Mouse (Mus musculus) cerebellum, adult 2 months (tissue): ENCODE measurements at regions not wholly inside any gene's neighbourhood (a gene's known extent, or its start where the extent isn't known, plus 50 kb on each side); places are given as distances from the start of the nearest gene placed in this dataset.

Experiments used
- DNase-seq, 2 experiments: peaks; one replicate each; pipeline ENCODE4 v3.0.0; 2021
- H3K27ac ChIP-seq: fragments of 200-500 bp; 2 replicates; pipeline ENCODE4 v1.5.1; 2012; ENCODE audit warnings: low read length, control low read depth, inconsistent platforms; ENCODE audit not compliant: insufficient read depth
- H3K27me3 ChIP-seq: fragments of 200-500 bp; 2 replicates; pipeline ENCODE4 v1.6.1; 2012; ENCODE audit warnings: inconsistent platforms, mild to moderate bottlenecking, low read length, moderate library complexity; ENCODE audit not compliant: control insufficient read depth, insufficient read depth
- H3K4me1 ChIP-seq: fragments of 200-500 bp; 2 replicates; pipeline ENCODE4 v1.6.1; 2011; ENCODE audit warnings: low read length; ENCODE audit not compliant: control insufficient read depth, insufficient read depth
- H3K4me3 ChIP-seq: fragments of 200-500 bp; replicated peaks from 2 replicates; pipeline ENCODE3; 2011; ENCODE audit warnings: mild to moderate bottlenecking, low read depth, low read length, control low read depth; ENCODE audit not compliant: insufficient read depth
- CTCF ChIP-seq: fragments of 200-500 bp; IDR thresholded peaks from 2 replicates; pipeline ENCODE4 v1.5.1; 2011; ENCODE audit warnings: low read depth, mild to moderate bottlenecking, control low read depth, low read length, moderate library complexity, borderline replicate concordance; ENCODE audit not compliant: insufficient read depth
- POLR2A ChIP-seq: fragments of 200-500 bp; IDR thresholded peaks from 2 replicates; pipeline ENCODE4 v1.6.1; 2011; ENCODE audit warnings: low read length, control low read depth, borderline replicate concordance; ENCODE audit not compliant: insufficient read depth
- WGBS: fragments of 180-500 bp; shearing (Covaris S2); methylation state at CpG from one replicate; pipeline ENCODE4 v1.1.7; 2018; 5-methylcytosine and 5-hydroxymethylcytosine counted together

DNA sequence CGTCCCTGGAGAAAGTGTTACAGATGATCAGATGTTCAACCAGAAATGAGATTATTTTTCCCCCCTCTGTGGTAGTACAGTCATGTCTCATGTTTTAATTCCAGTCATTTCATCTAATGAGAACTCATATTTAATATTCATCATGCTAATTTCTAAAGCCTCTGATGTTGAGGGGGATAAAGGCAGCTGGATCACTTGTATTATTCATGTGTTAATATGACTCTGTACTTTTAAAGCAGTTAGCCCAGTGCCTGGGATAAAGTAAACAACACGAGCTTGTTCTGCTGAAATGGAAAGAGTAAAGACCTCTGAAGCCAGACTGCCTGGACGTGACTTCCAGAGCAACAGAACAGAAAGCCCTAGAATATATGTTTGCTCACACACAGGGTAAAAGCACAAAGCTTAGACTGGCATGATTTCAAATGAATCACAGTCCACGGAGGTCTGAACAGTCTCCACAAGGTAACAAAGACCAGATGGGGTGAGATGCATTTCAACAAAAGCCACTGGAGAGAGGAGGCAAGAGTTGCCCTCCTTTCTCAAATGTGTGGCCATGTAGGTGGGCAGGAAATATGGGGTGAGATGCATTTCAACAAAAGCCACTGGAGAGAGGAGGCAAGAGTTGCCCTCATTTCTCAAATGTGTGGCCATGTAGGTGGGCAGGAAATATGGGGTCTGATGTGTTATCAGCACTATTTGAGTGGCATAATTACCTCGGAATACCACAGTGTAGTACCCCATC is 498.1 kb downstream of the Adam3 start:
- no peak for DNase-seq
- Histone ChIP-seq H3K27me3 (no peaks in the 10 kb centered on the region; the same call in 1 of the 2 replicates), H3K27ac (no peak overlapping the region), H3K4me1 (no peaks in the 10 kb centered on the region), H3K4me3 (no peak overlapping the region)
- no peak for TF ChIP-seq POLR2A
- no peak for TF ChIP-seq CTCF
- 45% methylated on average over 5 of the region's 5 CpGs for WGBS

DNA sequence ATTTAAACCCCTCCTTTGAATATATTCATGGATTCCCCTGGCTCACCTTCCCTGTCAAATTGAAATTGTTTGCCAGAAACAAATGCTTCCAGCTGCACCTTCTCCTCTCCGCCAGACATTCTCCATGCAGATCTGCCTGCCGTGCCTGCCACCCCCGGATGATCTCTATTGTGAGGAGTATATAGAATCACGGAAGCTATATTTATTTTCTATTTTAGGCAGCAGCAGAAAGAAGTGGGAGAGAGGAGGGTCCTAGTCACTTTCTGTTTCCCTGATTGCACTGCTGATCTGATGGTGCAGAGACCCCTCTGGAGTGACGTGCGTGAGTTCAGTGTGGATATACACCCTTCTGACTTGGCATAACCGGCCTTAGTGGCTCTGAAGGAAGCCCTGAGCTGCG is 505.4 kb downstream of the Adam3 start:
- no peak for DNase-seq
- no peaks in the 10 kb centered on the region for H3K27me3 ChIP-seq
- H3K4me3 ChIP-seq, result no peak overlapping the region
- no peaks in the 10 kb centered on the region for H3K4me1 ChIP-seq
- no peak for TF ChIP-seq POLR2A
- no peak for TF ChIP-seq CTCF
- no peak overlapping the region for H3K27ac ChIP-seq
- WGBS, result 34% methylated on average over 8 of the region's 8 CpGs

DNA sequence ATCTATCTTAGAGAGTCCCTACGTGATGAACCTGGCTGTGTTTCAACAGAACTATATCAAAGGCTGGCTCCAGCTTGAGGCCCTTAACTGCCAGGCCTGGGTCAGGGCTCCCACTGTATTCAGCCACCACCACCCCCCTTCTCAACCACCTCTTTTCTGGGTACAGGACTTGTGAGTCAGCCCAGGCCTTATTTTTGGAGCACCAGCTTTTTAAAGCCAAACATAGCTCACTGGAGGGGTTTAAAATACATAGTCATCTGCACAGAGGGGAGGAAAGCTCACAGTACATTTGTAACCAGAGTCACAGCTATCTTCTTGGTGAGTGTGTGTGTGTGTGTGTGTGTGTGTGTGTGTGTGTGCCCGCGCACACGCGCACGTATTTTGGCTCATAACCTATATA is 509.0 kb downstream of the Adam3 start:
- H3K4me3 ChIP-seq, result no peak overlapping the region
- TF ChIP-seq CTCF (no peak), POLR2A (no peak)
- WGBS, result 89% methylated on average over 6 of the region's 6 CpGs
- DNase-seq, result no peak
- H3K4me1 ChIP-seq, result 0 out of 2 replicates have a peak, but pooled peaks cover 2% of the 10 kb centered on the region
- H3K27me3 ChIP-seq, result no peaks in the 10 kb centered on the region
- no peak overlapping the region for H3K27ac ChIP-seq

DNA sequence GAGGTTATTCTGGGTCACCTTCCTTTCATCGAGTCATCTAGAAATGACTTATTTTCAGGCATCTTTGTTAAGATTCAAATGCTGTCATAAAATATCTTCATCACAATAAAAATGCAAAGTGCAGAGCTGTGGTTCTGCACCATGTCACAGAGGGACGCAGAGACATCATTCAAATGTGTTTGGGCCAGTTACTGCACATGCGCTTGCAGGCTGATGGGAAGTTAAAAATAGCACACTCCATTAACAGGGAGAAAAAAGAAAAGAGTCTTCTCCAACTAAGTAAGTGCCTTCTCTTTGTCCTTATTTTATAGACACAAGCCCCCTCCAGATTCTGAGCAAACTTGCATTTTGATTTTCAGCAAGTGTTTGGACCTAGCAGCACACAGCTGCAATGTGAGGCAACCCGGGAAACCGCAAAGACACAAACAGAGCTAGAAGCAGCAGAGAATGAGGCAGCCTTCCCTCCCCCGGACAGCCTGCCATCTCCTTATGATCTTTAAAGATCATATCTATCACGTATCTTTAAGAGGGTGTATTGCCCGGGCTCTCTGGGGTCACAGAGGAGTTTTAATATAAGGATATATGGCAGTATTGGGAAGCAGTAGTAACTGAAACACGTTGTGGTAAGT is 510.0 kb downstream of the Adam3 start:
- no peak for DNase-seq
- TF ChIP-seq POLR2A (no peak), CTCF (no peak)
- H3K27ac ChIP-seq, result no peak overlapping the region
- 0 out of 2 replicates have a peak, but pooled peaks cover 2% of the 10 kb centered on the region for H3K4me1 ChIP-seq
- H3K4me3 ChIP-seq, result no peak overlapping the region
- WGBS, result 64% methylated on average over 9 of the region's 9 CpGs
- no peaks in the 10 kb centered on the region for H3K27me3 ChIP-seq

DNA sequence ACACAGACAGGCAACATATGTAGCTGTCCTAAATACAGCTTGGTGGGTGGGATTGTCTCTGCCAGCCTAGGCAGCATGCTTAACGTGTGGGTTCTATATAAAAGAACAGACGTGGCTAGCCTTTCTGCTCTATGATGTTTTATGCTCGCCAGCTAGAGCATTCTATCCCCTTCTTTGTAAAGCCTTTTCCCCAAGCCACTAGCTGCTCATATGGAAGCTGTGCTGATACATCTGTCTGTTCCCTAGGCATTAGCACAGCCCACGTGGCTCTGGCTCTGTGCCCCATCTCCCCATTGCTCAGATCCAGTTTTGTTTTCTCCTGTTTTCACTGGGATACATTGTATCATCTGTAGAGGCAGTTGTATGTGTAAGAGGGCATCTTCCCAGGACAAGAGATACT is 511.3 kb downstream of the Adam3 start:
- 69% methylated on average over 4 of the region's 4 CpGs for WGBS
- no peak overlapping the region for H3K27ac ChIP-seq

DNA sequence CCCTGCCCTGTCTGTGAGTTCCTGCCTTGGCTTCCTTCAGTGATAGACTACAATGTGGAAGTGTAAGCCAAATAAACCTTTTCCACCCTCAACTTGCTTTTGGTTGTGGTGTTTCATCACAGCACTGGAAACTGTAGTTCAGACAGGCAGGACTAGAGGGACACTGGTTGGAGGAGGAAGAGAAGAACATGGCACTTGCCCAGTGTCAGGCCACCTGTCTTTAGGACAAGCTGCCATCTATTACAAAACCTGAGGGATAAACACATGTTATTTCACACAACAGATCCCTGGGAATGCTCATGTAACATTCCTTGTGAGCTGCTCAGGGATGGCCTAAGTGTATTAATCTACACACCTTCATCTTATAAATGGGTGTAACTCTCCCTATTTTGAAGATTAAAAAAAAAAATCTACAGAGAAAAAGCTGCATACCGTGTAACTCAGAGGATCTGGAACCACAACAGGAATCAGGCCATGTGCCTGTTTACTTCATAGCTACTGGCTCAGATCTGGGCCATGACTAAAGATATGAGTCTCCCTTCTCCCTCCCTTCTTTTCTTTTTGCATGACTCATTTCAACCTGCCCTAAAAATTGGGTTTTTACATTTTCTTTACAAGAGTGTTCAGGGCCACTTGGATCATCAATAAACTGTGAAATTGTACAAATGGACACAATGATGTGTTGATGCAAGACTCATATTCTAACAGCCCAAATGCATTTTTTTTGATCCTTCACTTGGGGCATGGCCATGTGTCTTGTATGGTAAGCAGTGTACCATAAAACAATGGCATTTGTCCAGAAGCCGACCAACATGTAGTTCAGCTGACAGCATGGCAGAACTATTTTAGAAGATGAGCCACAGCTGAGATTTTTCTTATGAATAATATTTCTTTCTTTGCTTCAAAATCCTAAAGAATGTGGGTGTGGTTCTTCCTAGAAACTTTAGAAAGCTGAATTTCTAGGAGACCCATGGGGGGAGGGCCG is 513.1 kb downstream of the Adam3 start:
- no peak for DNase-seq
- Histone ChIP-seq H3K27me3 (no peaks in the 10 kb centered on the region), H3K4me3 (no peak overlapping the region), H3K27ac (no peak overlapping the region), H3K4me1 (0 out of 2 replicates have a peak, but pooled peaks cover 2% of the 10 kb centered on the region)
- WGBS, result 48% methylated on average over 3 of the region's 3 CpGs
- TF ChIP-seq POLR2A (no peak), CTCF (no peak)

More for the DNA sequence above, 511.3 kb downstream of the Adam3 start:
- no peak for TF ChIP-seq POLR2A
- no peak for TF ChIP-seq CTCF
- Histone ChIP-seq H3K27me3 (no peaks in the 10 kb centered on the region), H3K4me1 (0 out of 2 replicates have a peak, but pooled peaks cover 2% of the 10 kb centered on the region), H3K4me3 (no peak overlapping the region)
- no peak for DNase-seq

DNA sequence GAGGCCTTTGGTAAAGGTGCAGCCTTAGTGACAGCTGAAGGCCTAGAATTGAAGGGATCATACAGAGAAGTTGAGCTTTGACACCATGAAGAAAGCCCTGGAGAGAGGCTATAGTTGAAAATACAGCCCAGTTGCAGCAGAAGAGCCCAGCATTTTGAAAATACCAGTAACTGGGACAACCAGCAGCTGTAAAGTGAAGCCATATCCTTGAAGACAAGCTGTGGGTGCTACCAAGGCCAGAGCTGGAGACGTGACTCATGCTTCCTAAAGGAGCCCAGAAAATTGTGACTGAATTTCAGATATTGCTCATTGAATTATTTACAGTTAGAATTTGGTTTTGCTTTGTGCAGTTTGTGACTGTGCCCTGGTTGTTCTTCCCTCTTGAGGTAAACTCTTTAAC is 514.6 kb downstream of the Adam3 start:
- 100% methylated on average over 1 of the region's 1 CpGs for WGBS
- H3K4me1 ChIP-seq, result 0 out of 2 replicates have a peak, but pooled peaks cover 2% of the 10 kb centered on the region
- DNase-seq, result no peak
- H3K4me3 ChIP-seq, result no peak overlapping the region
- H3K27me3 ChIP-seq, result no peaks in the 10 kb centered on the region
- TF ChIP-seq CTCF (no peak), POLR2A (no peak)
- no peak overlapping the region for H3K27ac ChIP-seq
